Mouse (Mus musculus): ENCODE results near the gene Rorc.

- TF ChIP-seq CTCF (conservative IDR thresholded peaks at IDR 0.05; ENCODE audit: insufficient read depth, insufficient read length, low read depth, low read length) (no peak), POLR2A (IDR thresholded peaks at IDR 0.05; ENCODE audit: low read depth, low read length) (no peak)
Observed at GRCm38 (mm10) chr3:94443597-94443964, 71.0 kb downstream of the Rorc start, which contains the start of gene Oaz3.
